Mouse (Mus musculus) testis, adult 2 months (tissue): ENCODE measurements at regions not wholly inside any gene's neighbourhood (a gene's known extent, or its start where the extent isn't known, plus 50 kb on each side); places are given as distances from the start of the nearest gene placed in this dataset.

Experiments
- CTCF ChIP-seq: fragments of 200-500 bp; IDR thresholded peaks from 2 replicates; pipeline ENCODE4 v1.5.1; 2012; ENCODE audit warnings: low read depth, mild to moderate bottlenecking, inconsistent platforms, low read length, moderate library complexity; ENCODE audit not compliant: control insufficient read depth, insufficient read depth, insufficient replicate concordance
- POLR2A ChIP-seq: fragments of 200-500 bp; IDR thresholded peaks from 2 replicates; pipeline ENCODE4 v1.6.1; 2012; ENCODE audit warnings: low read depth, mild to moderate bottlenecking, inconsistent platforms, low read length, moderate library complexity; ENCODE audit not compliant: control insufficient read depth

DNA sequence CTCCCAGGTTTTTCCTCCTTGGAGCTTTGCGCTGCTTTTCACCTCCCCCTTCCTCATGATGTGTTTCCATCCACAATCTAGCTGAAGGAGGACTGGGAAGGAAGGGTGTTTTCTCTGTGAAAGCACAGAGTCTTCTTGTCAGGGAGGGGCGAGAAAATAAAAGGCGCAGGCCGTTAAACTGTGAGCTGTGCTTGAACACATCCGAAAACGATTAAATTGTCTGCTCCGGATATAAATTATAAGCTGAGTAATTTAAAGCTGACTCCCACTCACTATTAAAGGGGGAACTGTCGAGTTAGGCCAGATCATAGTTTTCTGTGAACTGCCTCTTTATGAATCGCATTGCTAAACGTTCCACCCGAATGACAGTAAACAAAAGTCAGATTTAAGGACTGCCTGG is 224.6 kb downstream of the Mpdz start:
- TF ChIP-seq CTCF (no peak), POLR2A (no peak)
